Mouse (Mus musculus): Measurements from ENCODE around the gene Zdhhc1. TPM values are rescaled to one million over a fixed set of nuclear protein-coding genes. Genes with fewer than 3 reads are reported as not detected.

The Zdhhc1 gene
- polyA plus RNA-seq, 1 experiment from 2014 or later = 19.6 TPM

- no peak for DNase-seq (ENCODE audit: low spot score)
- Histone ChIP-seq H3K4me1 (ENCODE audit: control insufficient read depth, insufficient read depth, low read length) (peaks cover 46% of the 10 kb centered on the region), H3K4me3 (ENCODE audit: low read depth, low read length) (no peak overlapping the region), H3K27me3 (ENCODE audit: control insufficient read depth, insufficient read depth, low read length) (no peaks in the 10 kb centered on the region), H3K27ac (replicated peaks; ENCODE audit: low read depth, low read length) (no peak overlapping the region), H3K4me2 (ENCODE audit: low read depth, severe bottlenecking) (peak overlapping the region; percentile 88; the same call in 1 of the 2 replicates), H3K9me3 (ENCODE audit: control insufficient read depth, low read length) (no peaks in the 10 kb centered on the region), H3K36me3 (ENCODE audit: control insufficient read depth, insufficient read depth, low read length) (peaks cover 16% of the 10 kb centered on the region; the same call in 1 of the 2 replicates), H3K9ac (ENCODE audit: low read length) (no peak overlapping the region)
- 71% methylated on average over 21 of the region's 21 CpGs for WGBS
- no peak for ATAC-seq (ENCODE audit: insufficient number of reproducible peaks, low FRiP score, low TSS enrichment, low read depth)
Observed at GRCm38 (mm10) chr8:105521995-105522769, 25.5 kb upstream of the Zdhhc1 start.

GRCm38 (mm10) chr8:105521061-105521460 lies 24.4 kb upstream of the Zdhhc1 start:
- peak overlapping the region; percentile 88 for H3K4me2 ChIP-seq (ENCODE audit: low read depth, severe bottlenecking)
- DNase-seq (ENCODE audit: low spot score) (peak; percentile 71), ATAC-seq (ENCODE audit: insufficient number of reproducible peaks, low FRiP score, low TSS enrichment, low read depth) (0 out of 2 replicates have a peak, but pooled peaks have one; percentile 7)
- peak overlapping the region; percentile 93 for H3K27ac ChIP-seq (replicated peaks; ENCODE audit: low read depth, low read length)
- peak overlapping the region; percentile 95; the same call in 1 of the 2 replicates for H3K4me3 ChIP-seq (ENCODE audit: low read depth, low read length)
- H3K4me1 ChIP-seq (ENCODE audit: control insufficient read depth, insufficient read depth, low read length) = peaks cover 57% of the 10 kb centered on the region
- peaks cover 16% of the 10 kb centered on the region; the same call in 1 of the 2 replicates for H3K36me3 ChIP-seq (ENCODE audit: control insufficient read depth, insufficient read depth, low read length)
- WGBS = 0% methylated on average over 3 of the region's 3 CpGs
- peak overlapping the region; percentile 99 for H3K9ac ChIP-seq (ENCODE audit: low read length)
- H3K27me3 ChIP-seq (ENCODE audit: control insufficient read depth, insufficient read depth, low read length) = no peaks in the 10 kb centered on the region
- no peaks in the 10 kb centered on the region for H3K9me3 ChIP-seq (ENCODE audit: control insufficient read depth, low read length)

GRCm38 (mm10) chr8:105520521-105520920 lies 23.8 kb upstream of the Zdhhc1 start:
- Histone ChIP-seq H3K27me3 (ENCODE audit: control insufficient read depth, insufficient read depth, low read length) (no peaks in the 10 kb centered on the region), H3K9me3 (ENCODE audit: control insufficient read depth, low read length) (no peaks in the 10 kb centered on the region), H3K36me3 (ENCODE audit: control insufficient read depth, insufficient read depth, low read length) (peaks cover 16% of the 10 kb centered on the region; the same call in 1 of the 2 replicates), H3K4me1 (ENCODE audit: control insufficient read depth, insufficient read depth, low read length) (peaks cover 58% of the 10 kb centered on the region), H3K9ac (ENCODE audit: low read length) (peak overlapping the region; percentile 99), H3K27ac (replicated peaks; ENCODE audit: low read depth, low read length) (peak overlapping the region; percentile 93), H3K4me3 (ENCODE audit: low read depth, low read length) (peak overlapping the region; percentile 95), H3K4me2 (ENCODE audit: low read depth, severe bottlenecking) (peak overlapping the region; percentile 88)
- ATAC-seq (ENCODE audit: insufficient number of reproducible peaks, low FRiP score, low TSS enrichment, low read depth) = no peak
- 22% methylated on average over 5 of the region's 5 CpGs for WGBS
- DNase-seq (ENCODE audit: low spot score) = peak; percentile 44

- Histone ChIP-seq H3K4me1 (ENCODE audit: control insufficient read depth, insufficient read depth, low read length) (peaks cover 58% of the 10 kb centered on the region), H3K27ac (replicated peaks; ENCODE audit: low read depth, low read length) (peak overlapping the region; percentile 93), H3K36me3 (ENCODE audit: control insufficient read depth, insufficient read depth, low read length) (peaks cover 15% of the 10 kb centered on the region; the same call in 1 of the 2 replicates), H3K4me3 (ENCODE audit: low read depth, low read length) (peak overlapping the region; percentile 95), H3K9me3 (ENCODE audit: control insufficient read depth, low read length) (no peaks in the 10 kb centered on the region), H3K27me3 (ENCODE audit: control insufficient read depth, insufficient read depth, low read length) (no peaks in the 10 kb centered on the region), H3K9ac (ENCODE audit: low read length) (peak overlapping the region; percentile 99), H3K4me2 (ENCODE audit: low read depth, severe bottlenecking) (peak overlapping the region; percentile 88)
- WGBS = 0% methylated on average over 2 of the region's 2 CpGs
- DNase-seq (ENCODE audit: low spot score) (peak; percentile 85), ATAC-seq (ENCODE audit: insufficient number of reproducible peaks, low FRiP score, low TSS enrichment, low read depth) (no peak)
Observed at GRCm38 (mm10) chr8:105519591-105519990, 22.9 kb upstream of the Zdhhc1 start.

GRCm38 (mm10) chr8:105518436-105519313 lies 22.0 kb upstream of the Zdhhc1 start, which contains the start of gene Hsd11b2:
Gene Hsd11b2 (plus strand): TSS chr8:105518755.
- Histone ChIP-seq H3K27ac (replicated peaks; ENCODE audit: low read depth, low read length) (peak within 1 kb of the TSS; percentile 93), H3K27me3 (ENCODE audit: control insufficient read depth, insufficient read depth, low read length) (no peaks in the 10 kb centered on the region), H3K4me3 (ENCODE audit: low read depth, low read length) (peak within 1 kb of the TSS; percentile 95), H3K4me2 (ENCODE audit: low read depth, severe bottlenecking) (peak within 1 kb of the TSS; percentile 88), H3K9me3 (ENCODE audit: control insufficient read depth, low read length) (no peaks in the 10 kb centered on the region), H3K36me3 (ENCODE audit: control insufficient read depth, insufficient read depth, low read length) (peaks cover 11% of the 10 kb centered on the region; the same call in 1 of the 2 replicates), H3K9ac (ENCODE audit: low read length) (peak within 1 kb of the TSS; percentile 99), H3K4me1 (ENCODE audit: control insufficient read depth, insufficient read depth, low read length) (peaks cover 62% of the 10 kb centered on the region)
- peak; percentile 89 for DNase-seq (ENCODE audit: low spot score)
- ATAC-seq (ENCODE audit: insufficient number of reproducible peaks, low FRiP score, low TSS enrichment, low read depth) = peak; percentile 49
- WGBS = under 1% methylated on average over 68 of the region's 68 CpGs

GRCm38 (mm10) chr8:105517346-105517745 lies 20.6 kb upstream of the Zdhhc1 start:
- no peak overlapping the region for H3K4me3 ChIP-seq (ENCODE audit: low read depth, low read length)
- ATAC-seq (ENCODE audit: insufficient number of reproducible peaks, low FRiP score, low TSS enrichment, low read depth) (no peak), DNase-seq (ENCODE audit: low spot score) (peak; percentile 29)
- peak overlapping the region; percentile 37; the same call in 1 of the 2 replicates for H3K9ac ChIP-seq (ENCODE audit: low read length)
- H3K36me3 ChIP-seq (ENCODE audit: control insufficient read depth, insufficient read depth, low read length) = peaks cover 2% of the 10 kb centered on the region; the same call in 1 of the 2 replicates
- H3K4me1 ChIP-seq (ENCODE audit: control insufficient read depth, insufficient read depth, low read length) = peaks cover 55% of the 10 kb centered on the region
- H3K9me3 ChIP-seq (ENCODE audit: control insufficient read depth, low read length) = no peaks in the 10 kb centered on the region
- no peaks in the 10 kb centered on the region for H3K27me3 ChIP-seq (ENCODE audit: control insufficient read depth, insufficient read depth, low read length)
- 46% methylated on average over 8 of the region's 8 CpGs for WGBS
- 0 out of 2 replicates have a peak overlapping the region, but pooled peaks have one; percentile 21 for H3K27ac ChIP-seq (replicated peaks; ENCODE audit: low read depth, low read length)
- peak overlapping the region; percentile 25 for H3K4me2 ChIP-seq (ENCODE audit: low read depth, severe bottlenecking)

GRCm38 (mm10) chr8:105516018-105516645 lies 19.4 kb upstream of the Zdhhc1 start:
- 12% methylated on average over 12 of the region's 12 CpGs for WGBS
- Histone ChIP-seq H3K27ac (replicated peaks; ENCODE audit: low read depth, low read length) (peak overlapping the region; percentile 65; the same call in 1 of the 2 replicates), H3K9ac (ENCODE audit: low read length) (peak overlapping the region; percentile 72), H3K4me1 (ENCODE audit: control insufficient read depth, insufficient read depth, low read length) (peaks cover 45% of the 10 kb centered on the region), H3K27me3 (ENCODE audit: control insufficient read depth, insufficient read depth, low read length) (no peaks in the 10 kb centered on the region), H3K4me2 (ENCODE audit: low read depth, severe bottlenecking) (peak overlapping the region; percentile 31), H3K4me3 (ENCODE audit: low read depth, low read length) (peak overlapping the region; percentile 14; the same call in 1 of the 2 replicates), H3K36me3 (ENCODE audit: control insufficient read depth, insufficient read depth, low read length) (no peaks in the 10 kb centered on the region), H3K9me3 (ENCODE audit: control insufficient read depth, low read length) (no peaks in the 10 kb centered on the region)
- peak; percentile 41; the same call in 1 of the 2 replicates for ATAC-seq (ENCODE audit: insufficient number of reproducible peaks, low FRiP score, low TSS enrichment, low read depth)
- DNase-seq (ENCODE audit: low spot score) = peak; percentile 93

Data from limb, embryonic 11.5 days (tissue).